Mouse (Mus musculus) cortical plate, adult 2 months (tissue): ENCODE results near the gene Vps52.

Experiments used
- CTCF ChIP-seq: fragments of 200-500 bp; IDR thresholded peaks from 2 replicates; pipeline ENCODE4 v1.5.1; 2011; ENCODE audit warnings: mild to moderate bottlenecking, control low read depth, low read length; ENCODE audit not compliant: insufficient read depth; ENCODE audit errors: extremely low read depth
- POLR2A ChIP-seq: fragments of 200-500 bp; IDR thresholded peaks from 2 replicates; pipeline ENCODE4 v1.6.1; 2011; ENCODE audit warnings: mild to moderate bottlenecking, low read length, control low read depth; ENCODE audit not compliant: insufficient read depth; ENCODE audit errors: extremely low read depth

DNA sequence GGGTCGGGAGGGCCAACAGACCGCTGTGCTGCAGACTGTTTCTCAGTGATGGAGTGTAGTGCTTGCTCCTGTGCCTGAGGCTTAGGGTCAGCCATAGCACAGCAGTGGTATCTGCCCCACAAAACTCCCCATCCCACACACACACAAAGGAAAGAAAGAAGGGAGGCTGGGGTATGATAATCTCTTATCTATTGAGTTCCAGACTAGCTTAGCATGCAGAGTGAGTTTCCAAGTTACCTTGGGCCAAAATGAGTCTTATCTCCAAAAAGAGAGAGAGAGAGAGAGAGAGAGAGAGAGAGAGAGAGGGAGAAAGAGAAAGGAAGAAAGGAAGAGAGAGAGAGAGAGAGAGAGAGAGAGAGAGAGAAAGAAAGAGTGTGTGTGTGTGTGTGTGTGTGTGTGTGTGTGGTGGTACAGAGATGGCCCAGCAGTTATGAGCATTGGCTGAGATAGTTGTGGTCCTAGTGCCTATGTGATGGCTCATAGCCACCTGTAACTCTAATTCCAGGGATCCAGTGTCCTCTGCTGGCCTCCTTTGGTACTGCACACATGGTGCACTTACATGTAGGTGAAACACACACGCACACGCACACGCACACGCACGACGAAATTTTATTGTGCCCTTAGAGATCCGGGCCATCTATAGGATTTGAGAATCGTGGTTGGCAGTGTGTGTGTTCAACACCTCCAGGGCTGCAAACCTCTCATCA lies 30.9 kb upstream of the Vps52 start:
- TF ChIP-seq POLR2A, result no peak
- TF ChIP-seq CTCF, result peak; percentile 40
